Mouse (Mus musculus): ENCODE measurements around the gene Hydin.

DNA sequence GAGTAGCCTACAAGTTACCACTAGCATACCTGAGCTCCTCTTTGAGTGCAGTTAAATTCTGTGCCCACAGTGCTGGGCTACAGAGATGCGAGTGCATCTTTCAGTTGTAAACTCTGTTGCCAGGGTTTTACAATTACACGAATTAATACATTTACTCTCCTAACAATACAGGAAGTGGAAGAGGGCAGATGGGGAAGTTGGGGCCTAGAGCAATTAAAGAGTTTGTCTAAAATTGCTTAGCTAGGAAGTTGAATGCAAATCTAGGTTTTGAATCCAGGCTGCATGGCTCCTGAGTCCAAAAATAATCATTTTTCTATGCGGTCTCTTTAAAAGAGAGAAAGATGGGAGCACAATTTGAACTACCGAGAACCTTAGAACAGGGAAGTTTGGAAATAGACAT is 128.9 kb downstream of the Hydin start:
- no peak for TF ChIP-seq CTCF (IDR thresholded peaks at IDR 0.05; ENCODE audit: borderline replicate concordance, insufficient read depth, low read depth, low read length)
- no peak for TF ChIP-seq POLR2A (IDR thresholded peaks at IDR 0.05; ENCODE audit: borderline replicate concordance, insufficient read depth, low read length)
